Mouse (Mus musculus): ENCODE results near the gene Platr17. TPM values are rescaled to one million over a fixed set of nuclear protein-coding genes. Genes with fewer than 3 reads are reported as not detected.
"Not testable (repeated sequence)": the region's sequence is repeated elsewhere in the genome, so short reads cannot be mapped to it uniquely, and the experiment has no call there.

The Platr17 gene
- polyA plus RNA-seq, 1 experiment from 2014 or later = 0.38 TPM

GRCm38 (mm10) chr17:33891357-33891756 lies 13.6 kb upstream of the Platr17 start:
- H3K4me3 ChIP-seq (replicated peaks) = no peak overlapping the region
- H3K36me3 ChIP-seq (replicated peaks) = peaks cover 20% of the 10 kb centered on the region
- H3K27me3 ChIP-seq = no peaks in the 10 kb centered on the region
- H3K9me3 ChIP-seq (replicated peaks) = no peaks in the 10 kb centered on the region
- no peak for ATAC-seq (ENCODE audit: insufficient read depth)
- H3K4me2 ChIP-seq = peak overlapping the region; percentile 23; the same call in 1 of the 2 replicates
- peaks cover 32% of the 10 kb centered on the region for H3K4me1 ChIP-seq (replicated peaks)
- H3K9ac ChIP-seq = no peak overlapping the region
- H3K27ac ChIP-seq (replicated peaks) = no peak overlapping the region
- WGBS (ENCODE audit: insufficient replicate concordance) = 55% methylated on average over 2 of the region's 2 CpGs

DNA sequence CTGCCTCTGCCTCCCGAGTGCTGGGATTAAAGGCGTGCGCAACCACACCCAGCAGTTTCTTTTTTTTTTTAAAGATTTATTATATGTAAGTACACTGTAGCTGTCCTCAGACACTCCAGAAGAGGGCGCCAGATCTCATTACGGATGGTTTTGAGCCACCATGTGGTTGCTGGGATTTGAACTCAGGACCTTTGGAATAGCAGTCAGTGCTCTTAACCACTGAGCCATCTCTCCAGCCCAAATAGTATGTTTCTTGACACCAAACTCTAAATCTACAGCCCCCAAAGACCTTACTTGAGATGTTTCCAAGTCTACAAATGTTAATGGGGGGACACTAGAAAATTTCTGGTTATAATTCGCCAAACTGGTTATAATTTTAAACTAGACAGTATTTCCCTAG lies 13.0 kb upstream of the Platr17 start:
- not testable (repeated sequence) for H3K27ac ChIP-seq (replicated peaks); H3K9me3 ChIP-seq (replicated peaks); H3K27me3 ChIP-seq; H3K4me2 ChIP-seq; H3K4me3 ChIP-seq (replicated peaks); H3K9ac ChIP-seq; ATAC-seq (ENCODE audit: insufficient read depth)
- H3K4me1 ChIP-seq (replicated peaks) = peaks cover 34% of the 10 kb centered on the region
- 50% methylated on average over 6 of the region's 6 CpGs for WGBS (ENCODE audit: insufficient replicate concordance)
- peaks cover 15% of the 10 kb centered on the region for H3K36me3 ChIP-seq (replicated peaks)

DNA sequence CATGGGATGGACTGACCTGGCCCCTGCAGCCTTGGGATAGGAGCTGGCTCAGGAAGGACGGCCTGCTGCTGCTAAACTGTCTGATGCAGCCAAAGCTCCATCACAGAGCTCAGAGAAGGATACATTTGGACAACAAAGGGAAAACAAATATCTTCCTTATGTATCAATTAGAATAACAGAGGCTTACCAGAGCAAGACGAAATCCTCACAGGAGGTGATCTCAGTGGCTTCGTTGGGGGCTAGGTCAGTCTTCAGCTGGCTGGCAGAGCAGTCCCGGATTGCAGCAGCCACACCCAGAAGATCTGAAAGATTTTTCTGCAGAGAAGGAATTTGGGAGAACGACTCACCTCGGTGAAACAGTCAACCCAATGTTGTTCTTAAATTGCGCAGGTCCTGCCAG lies 12.5 kb upstream of the Platr17 start:
- Histone ChIP-seq H3K4me1 (replicated peaks) (peaks cover 36% of the 10 kb centered on the region), H3K27me3 (no peaks in the 10 kb centered on the region), H3K36me3 (replicated peaks) (peaks cover 9% of the 10 kb centered on the region; the same call in 1 of the 2 replicates), H3K9ac (no peak overlapping the region), H3K27ac (replicated peaks) (no peak overlapping the region), H3K4me3 (replicated peaks) (no peak overlapping the region), H3K4me2 (no peak overlapping the region), H3K9me3 (replicated peaks) (no peaks in the 10 kb centered on the region)
- WGBS (ENCODE audit: insufficient replicate concordance) = 42% methylated on average over 7 of the region's 7 CpGs
- no peak for ATAC-seq (ENCODE audit: insufficient read depth)

- H3K4me3 ChIP-seq (replicated peaks); H3K27me3 ChIP-seq; H3K36me3 ChIP-seq (replicated peaks); H3K9me3 ChIP-seq (replicated peaks); H3K27ac ChIP-seq (replicated peaks); H3K4me2 ChIP-seq; H3K9ac ChIP-seq; ATAC-seq (ENCODE audit: insufficient read depth): not testable (repeated sequence)
- 61% methylated on average over 4 of the region's 4 CpGs for WGBS (ENCODE audit: insufficient replicate concordance)
- H3K4me1 ChIP-seq (replicated peaks) = peaks cover 36% of the 10 kb centered on the region
These were observed 11.9 kb upstream of the Platr17 start for GRCm38 (mm10) chr17:33893011-33893410.

GRCm38 (mm10) chr17:33897114-33897794 lies 7.7 kb upstream of the Platr17 start:
- peaks cover 58% of the 10 kb centered on the region for H3K4me1 ChIP-seq (replicated peaks)
- WGBS (ENCODE audit: insufficient replicate concordance) = 6% methylated on average over 6 of the region's 6 CpGs
- H3K4me3 ChIP-seq (replicated peaks) = no peak overlapping the region
- no peak for ATAC-seq (ENCODE audit: insufficient read depth)
- peak overlapping the region; percentile 38; the same call in 1 of the 2 replicates for H3K27ac ChIP-seq (replicated peaks)
- no peaks in the 10 kb centered on the region for H3K27me3 ChIP-seq
- H3K36me3 ChIP-seq (replicated peaks) = no peaks in the 10 kb centered on the region
- H3K4me2 ChIP-seq = no peak overlapping the region
- no peak overlapping the region for H3K9ac ChIP-seq
- no peaks in the 10 kb centered on the region for H3K9me3 ChIP-seq (replicated peaks)

GRCm38 (mm10) chr17:33898193-33898592 lies 6.7 kb upstream of the Platr17 start:
- not testable (repeated sequence) for H3K4me3 ChIP-seq (replicated peaks); H3K9ac ChIP-seq; H3K4me2 ChIP-seq; H3K27me3 ChIP-seq; ATAC-seq (ENCODE audit: insufficient read depth); H3K9me3 ChIP-seq (replicated peaks); H3K36me3 ChIP-seq (replicated peaks)
- H3K27ac ChIP-seq (replicated peaks) = peak overlapping the region; percentile 90
- 64% methylated on average over 4 of the region's 4 CpGs for WGBS (ENCODE audit: insufficient replicate concordance)
- H3K4me1 ChIP-seq (replicated peaks) = peaks cover 62% of the 10 kb centered on the region

GRCm38 (mm10) chr17:33899642-33900041 lies 5.3 kb upstream of the Platr17 start:
- Histone ChIP-seq H3K27ac (replicated peaks) (peak overlapping the region; percentile 90), H3K9ac (peak overlapping the region; percentile 30; the same call in 1 of the 2 replicates), H3K9me3 (replicated peaks) (no peaks in the 10 kb centered on the region), H3K4me3 (replicated peaks) (no peak overlapping the region), H3K27me3 (no peaks in the 10 kb centered on the region), H3K4me2 (peak overlapping the region; percentile 32), H3K4me1 (replicated peaks) (peaks cover 74% of the 10 kb centered on the region), H3K36me3 (replicated peaks) (no peaks in the 10 kb centered on the region)
- 8% methylated on average over 4 of the region's 4 CpGs for WGBS (ENCODE audit: insufficient replicate concordance)
- ATAC-seq (ENCODE audit: insufficient read depth) = peak; percentile 78

DNA sequence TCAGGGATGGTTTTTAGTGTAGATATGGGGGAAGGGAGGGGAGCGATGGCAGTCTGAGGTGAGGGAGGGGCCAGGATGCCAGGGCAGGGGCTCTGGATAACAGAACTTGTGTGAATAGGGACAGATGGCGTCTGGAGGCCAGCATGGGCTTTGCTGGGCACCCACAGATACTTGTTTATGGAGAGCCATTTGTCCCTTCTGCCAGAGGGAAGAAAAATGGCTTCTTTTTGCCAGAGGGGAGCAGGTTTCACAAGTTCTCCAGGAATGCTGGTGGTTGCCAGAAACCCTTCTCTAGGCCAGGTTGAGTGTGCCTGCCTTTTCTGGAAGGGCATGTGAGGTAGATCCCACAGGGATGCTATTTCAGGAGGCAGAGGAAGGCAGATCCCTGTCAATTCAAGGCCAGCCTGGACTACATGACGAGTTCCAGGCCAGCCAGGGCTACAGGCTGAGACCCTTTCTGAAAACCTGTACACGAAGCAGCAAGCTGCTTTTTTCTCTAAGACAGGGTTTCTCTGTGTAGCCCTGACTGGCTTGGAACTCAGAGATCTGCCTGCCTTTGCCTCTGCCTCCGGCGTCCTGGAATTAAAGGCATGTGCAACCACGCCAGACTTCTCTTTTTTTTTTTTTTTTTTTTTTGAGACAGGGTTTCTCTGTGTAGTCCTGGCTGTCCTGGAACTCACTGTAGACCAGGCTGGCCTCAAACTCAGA lies 4.5 kb upstream of the Platr17 start:
- Histone ChIP-seq H3K9me3 (replicated peaks) (no peaks in the 10 kb centered on the region), H3K4me1 (replicated peaks) (peaks cover 77% of the 10 kb centered on the region), H3K9ac (0 out of 2 replicates have a peak overlapping the region, but pooled peaks have one; percentile 30), H3K4me2 (peak overlapping the region; percentile 32; the same call in 1 of the 2 replicates), H3K36me3 (replicated peaks) (no peaks in the 10 kb centered on the region), H3K27ac (replicated peaks) (peak overlapping the region; percentile 90), H3K4me3 (replicated peaks) (no peak overlapping the region), H3K27me3 (no peaks in the 10 kb centered on the region)
- ATAC-seq (ENCODE audit: insufficient read depth) = peak; percentile 45
- 46% methylated on average over 7 of the region's 7 CpGs for WGBS (ENCODE audit: insufficient replicate concordance)

GRCm38 (mm10) chr17:33900989-33901314 lies 4.0 kb upstream of the Platr17 start:
- Histone ChIP-seq H3K36me3 (replicated peaks) (no peaks in the 10 kb centered on the region), H3K4me2 (no peak overlapping the region), H3K4me3 (replicated peaks) (no peak overlapping the region), H3K4me1 (replicated peaks) (peaks cover 77% of the 10 kb centered on the region), H3K27me3 (no peaks in the 10 kb centered on the region), H3K27ac (replicated peaks) (no peak overlapping the region), H3K9ac (no peak overlapping the region), H3K9me3 (replicated peaks) (no peaks in the 10 kb centered on the region)
- no peak for ATAC-seq (ENCODE audit: insufficient read depth)
- 78% methylated on average over 4 of the region's 4 CpGs for WGBS (ENCODE audit: insufficient replicate concordance)

DNA sequence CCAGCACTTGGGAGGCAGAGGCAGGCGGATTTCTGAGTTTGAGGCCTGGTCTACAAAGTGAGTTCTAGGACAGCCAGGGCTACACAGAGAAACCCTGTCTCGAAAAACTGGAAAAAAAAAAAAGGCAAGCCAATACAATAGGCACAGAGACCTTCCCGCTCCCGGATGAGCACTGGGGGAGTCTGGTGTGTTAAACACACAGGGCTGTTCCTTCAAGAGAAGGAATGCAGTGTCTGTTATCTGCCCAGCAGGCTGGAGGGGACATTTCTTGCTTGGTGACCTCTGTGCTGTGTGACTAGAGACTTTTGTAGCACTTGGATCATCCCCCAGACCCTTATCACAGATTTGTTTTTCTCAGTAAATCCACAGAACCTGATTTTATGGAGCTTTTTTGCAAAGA lies 3.3 kb upstream of the Platr17 start:
- no peaks in the 10 kb centered on the region for H3K27me3 ChIP-seq
- H3K9ac ChIP-seq = no peak overlapping the region
- ATAC-seq (ENCODE audit: insufficient read depth) = no peak
- H3K27ac ChIP-seq (replicated peaks) = peak overlapping the region; percentile 67; the same call in 1 of the 2 replicates
- WGBS (ENCODE audit: insufficient replicate concordance) = 65% methylated on average over 4 of the region's 4 CpGs
- no peak overlapping the region for H3K4me2 ChIP-seq
- no peaks in the 10 kb centered on the region for H3K36me3 ChIP-seq (replicated peaks)
- H3K9me3 ChIP-seq (replicated peaks) = no peaks in the 10 kb centered on the region
- peaks cover 77% of the 10 kb centered on the region for H3K4me1 ChIP-seq (replicated peaks)
- no peak overlapping the region for H3K4me3 ChIP-seq (replicated peaks)

DNA sequence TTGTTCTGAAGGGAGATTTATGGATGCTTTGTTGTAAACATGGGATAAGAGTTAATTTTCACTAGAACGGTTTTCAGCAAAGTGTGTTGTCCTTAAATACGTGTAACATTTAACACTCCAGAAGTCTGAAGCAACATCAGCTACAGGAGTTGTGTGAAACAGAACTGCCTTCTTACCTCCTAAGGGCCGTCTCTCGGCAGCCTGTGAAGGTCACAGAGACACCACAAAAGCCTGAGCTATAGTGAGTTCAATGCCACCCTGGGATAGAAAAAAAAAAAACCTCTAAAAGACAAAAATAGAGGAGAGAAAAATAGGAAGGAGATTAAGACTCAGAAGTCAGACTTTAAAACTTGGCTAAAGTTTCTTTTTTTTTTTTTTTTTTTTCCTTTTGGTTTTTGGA lies 2.9 kb upstream of the Platr17 start:
- Histone ChIP-seq H3K4me3 (replicated peaks) (no peak overlapping the region), H3K4me2 (peak overlapping the region; percentile 41), H3K4me1 (replicated peaks) (peaks cover 75% of the 10 kb centered on the region), H3K9me3 (replicated peaks) (no peaks in the 10 kb centered on the region), H3K9ac (no peak overlapping the region), H3K27ac (replicated peaks) (peak overlapping the region; percentile 67), H3K27me3 (no peaks in the 10 kb centered on the region), H3K36me3 (replicated peaks) (no peaks in the 10 kb centered on the region)
- WGBS (ENCODE audit: insufficient replicate concordance) = 70% methylated on average over 4 of the region's 4 CpGs
- ATAC-seq (ENCODE audit: insufficient read depth) = no peak
